Mouse (Mus musculus): ENCODE results near the gene Pts. TPM values are rescaled to one million over a fixed set of nuclear protein-coding genes. Genes with fewer than 3 reads are reported as not detected.
A peak's percentile ranks its signal among the peaks of the same experiment; 100 is the strongest.

Gene Pts
- polyA plus RNA-seq, 1 experiment from 2014 or later = 133 TPM

GRCm38 (mm10) chr9:50561918-50562360 lies 33.4 kb upstream of the Pts start:
- H3K9me3 ChIP-seq (replicated peaks; ENCODE audit: low read length) = no peaks in the 10 kb centered on the region

GRCm38 (mm10) chr9:50561145-50561917 lies 32.8 kb upstream of the Pts start, which contains the start of gene Tex12:
TSS of gene Tex12 (minus strand) at chr9:50561325.
- no peak for TF ChIP-seq CTCF (IDR thresholded peaks at IDR 0.05; ENCODE audit: low read depth)
- DNase-seq (ENCODE audit: low spot score) (no peak), ATAC-seq (replicated peaks; ENCODE audit: low FRiP score, low read depth) (no peak)
- Histone ChIP-seq H3K9me3 (replicated peaks; ENCODE audit: low read length) (no peaks in the 10 kb centered on the region), H3K4me2 (ENCODE audit: low read length) (no peak within 1 kb of the TSS), H3K9ac (ENCODE audit: low read depth, low read length) (no peak within 1 kb of the TSS), H3K36me3 (ENCODE audit: insufficient read depth, low read length) (no peaks in the 10 kb centered on the region), H3K27me3 (ENCODE audit: insufficient read depth, low read length) (no peaks in the 10 kb centered on the region), H3K27ac (no peak within 1 kb of the TSS), H3K4me3 (replicated peaks; ENCODE audit: low read depth, low read length) (no peak within 1 kb of the TSS), H3K4me1 (replicated peaks; ENCODE audit: insufficient read depth, low read length) (no peaks in the 10 kb centered on the region)
- WGBS = 88% methylated on average over 38 of the region's 38 CpGs

More at GRCm38 (mm10) chr9:50561918-50562360, 33.4 kb upstream of the Pts start:
- ATAC-seq (replicated peaks; ENCODE audit: low FRiP score, low read depth) = no peak
- no peak overlapping the region for H3K9ac ChIP-seq (ENCODE audit: low read depth, low read length)
- 79% methylated on average over 2 of the region's 2 CpGs for WGBS
- DNase-seq (ENCODE audit: low spot score) = no peak
- H3K4me1 ChIP-seq (replicated peaks; ENCODE audit: insufficient read depth, low read length) = no peaks in the 10 kb centered on the region
- no peak for TF ChIP-seq CTCF (IDR thresholded peaks at IDR 0.05; ENCODE audit: low read depth)
- H3K27me3 ChIP-seq (ENCODE audit: insufficient read depth, low read length) = no peaks in the 10 kb centered on the region
- H3K36me3 ChIP-seq (ENCODE audit: insufficient read depth, low read length) = no peaks in the 10 kb centered on the region
- no peak overlapping the region for H3K4me2 ChIP-seq (ENCODE audit: low read length)
- H3K4me3 ChIP-seq (replicated peaks; ENCODE audit: low read depth, low read length) = no peak overlapping the region
- no peak overlapping the region for H3K27ac ChIP-seq

GRCm38 (mm10) chr9:50555094-50555446 lies 26.5 kb upstream of the Pts start, which contains the start of gene Bco2:
TSS of gene Bco2 (minus strand) at chr9:50555181.
- 0 out of 2 replicates have a peak within 1 kb of the TSS, but pooled peaks have one; percentile 2 for H3K9ac ChIP-seq (ENCODE audit: low read depth, low read length)
- H3K4me3 ChIP-seq (replicated peaks; ENCODE audit: low read depth, low read length) = no peak within 1 kb of the TSS
- H3K4me1 ChIP-seq (replicated peaks; ENCODE audit: insufficient read depth, low read length) = no peaks in the 10 kb centered on the region
- no peaks in the 10 kb centered on the region for H3K9me3 ChIP-seq (replicated peaks; ENCODE audit: low read length)
- no peak within 1 kb of the TSS for H3K27ac ChIP-seq
- no peaks in the 10 kb centered on the region for H3K27me3 ChIP-seq (ENCODE audit: insufficient read depth, low read length)
- no peak for TF ChIP-seq CTCF (IDR thresholded peaks at IDR 0.05; ENCODE audit: low read depth)
- peak within 1 kb of the TSS; percentile 38 for H3K4me2 ChIP-seq (ENCODE audit: low read length)
- no peaks in the 10 kb centered on the region for H3K36me3 ChIP-seq (ENCODE audit: insufficient read depth, low read length)
- DNase-seq (ENCODE audit: low spot score) (no peak), ATAC-seq (replicated peaks; ENCODE audit: low FRiP score, low read depth) (no peak)
- 37% methylated on average over 2 of the region's 2 CpGs for WGBS

- WGBS = 30% methylated on average over 12 of the region's 12 CpGs
- Histone ChIP-seq H3K4me1 (replicated peaks; ENCODE audit: insufficient read depth, low read length) (no peaks in the 10 kb centered on the region), H3K36me3 (ENCODE audit: insufficient read depth, low read length) (no peaks in the 10 kb centered on the region), H3K9ac (ENCODE audit: low read depth, low read length) (0 out of 2 replicates have a peak within 1 kb of the TSS, but pooled peaks have one; percentile 2), H3K4me3 (replicated peaks; ENCODE audit: low read depth, low read length) (no peak within 1 kb of the TSS), H3K27ac (no peak within 1 kb of the TSS), H3K9me3 (replicated peaks; ENCODE audit: low read length) (no peaks in the 10 kb centered on the region), H3K4me2 (ENCODE audit: low read length) (peak within 1 kb of the TSS; percentile 38), H3K27me3 (ENCODE audit: insufficient read depth, low read length) (no peaks in the 10 kb centered on the region)
- DNase-seq (ENCODE audit: low spot score) (peak; percentile 17), ATAC-seq (replicated peaks; ENCODE audit: low FRiP score, low read depth) (no peak)
- TF ChIP-seq CTCF (IDR thresholded peaks at IDR 0.05; ENCODE audit: low read depth) = no peak
These were observed 25.9 kb upstream of the Pts start, which contains the start of gene Il18 for GRCm38 (mm10) chr9:50554241-50555093. TSS of gene Il18 (plus strand) at chr9:50554827.

DNA sequence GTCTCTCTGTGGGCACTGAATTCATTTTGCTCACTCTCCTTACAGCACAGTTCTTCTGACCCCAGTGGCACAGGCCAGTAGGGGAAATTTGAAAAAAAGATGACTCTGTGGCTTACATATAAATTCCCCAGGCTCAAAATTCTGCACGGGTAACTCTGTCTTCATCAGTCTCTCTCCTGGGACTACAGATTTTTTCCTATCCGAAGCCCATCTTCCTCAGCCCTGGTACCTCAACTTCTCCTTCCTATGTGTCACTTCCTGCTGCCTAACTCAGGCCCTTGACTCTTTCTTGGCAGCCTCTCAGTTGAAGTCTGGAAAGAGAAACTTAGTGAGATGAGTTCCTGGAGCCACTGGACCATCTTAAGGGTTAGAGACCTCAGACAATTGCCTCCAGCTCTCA lies 25.0 kb upstream of the Pts start:
- DNase-seq (ENCODE audit: low spot score) (no peak), ATAC-seq (replicated peaks; ENCODE audit: low FRiP score, low read depth) (no peak)
- H3K4me2 ChIP-seq (ENCODE audit: low read length) = no peak overlapping the region
- H3K27me3 ChIP-seq (ENCODE audit: insufficient read depth, low read length) = no peaks in the 10 kb centered on the region
- H3K36me3 ChIP-seq (ENCODE audit: insufficient read depth, low read length) = no peaks in the 10 kb centered on the region
- WGBS = 70% methylated on average over 2 of the region's 2 CpGs
- no peak overlapping the region for H3K27ac ChIP-seq
- H3K9ac ChIP-seq (ENCODE audit: low read depth, low read length) = no peak overlapping the region
- TF ChIP-seq CTCF (IDR thresholded peaks at IDR 0.05; ENCODE audit: low read depth) = no peak
- no peak overlapping the region for H3K4me3 ChIP-seq (replicated peaks; ENCODE audit: low read depth, low read length)
- no peaks in the 10 kb centered on the region for H3K4me1 ChIP-seq (replicated peaks; ENCODE audit: insufficient read depth, low read length)
- no peaks in the 10 kb centered on the region for H3K9me3 ChIP-seq (replicated peaks; ENCODE audit: low read length)

DNA sequence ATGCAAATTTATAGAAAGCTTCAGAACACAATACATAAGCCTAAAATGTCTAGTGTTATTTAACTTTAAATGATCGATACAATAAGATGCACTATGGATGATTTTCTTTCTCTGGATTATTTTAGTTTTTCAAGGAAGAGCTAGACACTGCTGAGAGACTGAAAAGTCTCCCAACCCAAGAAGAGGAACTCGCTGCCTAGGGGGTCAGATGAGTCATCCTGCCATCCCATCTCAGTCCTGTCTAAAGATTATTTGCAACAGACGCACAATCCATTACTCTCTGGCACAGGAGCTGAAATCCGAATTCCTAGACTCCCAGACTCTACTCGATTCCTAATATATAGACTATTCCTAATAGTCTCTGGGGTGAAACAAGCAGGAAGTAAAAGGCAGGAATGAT lies 23.7 kb upstream of the Pts start:
- Histone ChIP-seq H3K36me3 (ENCODE audit: insufficient read depth, low read length) (no peaks in the 10 kb centered on the region), H3K4me3 (replicated peaks; ENCODE audit: low read depth, low read length) (no peak overlapping the region), H3K4me1 (replicated peaks; ENCODE audit: insufficient read depth, low read length) (no peaks in the 10 kb centered on the region), H3K4me2 (ENCODE audit: low read length) (no peak overlapping the region), H3K27me3 (ENCODE audit: insufficient read depth, low read length) (no peaks in the 10 kb centered on the region), H3K9ac (ENCODE audit: low read depth, low read length) (no peak overlapping the region), H3K9me3 (replicated peaks; ENCODE audit: low read length) (no peaks in the 10 kb centered on the region), H3K27ac (no peak overlapping the region)
- ATAC-seq (replicated peaks; ENCODE audit: low FRiP score, low read depth) (no peak), DNase-seq (ENCODE audit: low spot score) (no peak)
- no peak for TF ChIP-seq CTCF (IDR thresholded peaks at IDR 0.05; ENCODE audit: low read depth)
- 73% methylated on average over 5 of the region's 5 CpGs for WGBS

All from kidney, postnatal 0 days (tissue).